Mouse (Mus musculus): ENCODE data around the gene Clmp.

Clmp gene

GRCm38 (mm10) chr9:40693026-40693425, 7.3 kb downstream of the Clmp start:
- WGBS: 56% methylated on average over 3 of the region's 3 CpGs

- 64% methylated on average over 5 of the region's 5 CpGs for WGBS
Observed at GRCm38 (mm10) chr9:40693768-40694167, 8.0 kb downstream of the Clmp start.

- 73% methylated on average over 12 of the region's 12 CpGs for WGBS
Observed at GRCm38 (mm10) chr9:40694284-40694683, 8.5 kb downstream of the Clmp start.

- WGBS: 79% methylated on average over 4 of the region's 4 CpGs
Observed at GRCm38 (mm10) chr9:40696086-40696485, 10.3 kb downstream of the Clmp start.

GRCm38 (mm10) chr9:40699194-40699593, 13.4 kb downstream of the Clmp start:
- 67% methylated on average over 3 of the region's 3 CpGs for WGBS

- WGBS: 93% methylated on average over 5 of the region's 5 CpGs
Observed at GRCm38 (mm10) chr9:40700253-40700652, 14.5 kb downstream of the Clmp start.

GRCm38 (mm10) chr9:40704364-40705276, 18.9 kb downstream of the Clmp start:
- WGBS: 51% methylated on average over 10 of the region's 10 CpGs

- 47% methylated on average over 12 of the region's 12 CpGs for WGBS
Observed at GRCm38 (mm10) chr9:40708448-40709140, 22.8 kb downstream of the Clmp start.

GRCm38 (mm10) chr9:40709141-40709537, 23.4 kb downstream of the Clmp start:
- WGBS: 77% methylated on average over 7 of the region's 7 CpGs

- 40% methylated on average over 3 of the region's 3 CpGs for WGBS
Observed at GRCm38 (mm10) chr9:40709587-40709986, 23.8 kb downstream of the Clmp start.

GRCm38 (mm10) chr9:40709991-40710390, 24.2 kb downstream of the Clmp start:
- WGBS: 41% methylated on average over 3 of the region's 3 CpGs

- 71% methylated on average over 4 of the region's 4 CpGs for WGBS
Observed at GRCm38 (mm10) chr9:40711654-40712053, 25.9 kb downstream of the Clmp start.

- 53% methylated on average over 18 of the region's 18 CpGs for WGBS
Observed at GRCm38 (mm10) chr9:40717182-40717874, 31.6 kb downstream of the Clmp start.

GRCm38 (mm10) chr9:40717875-40718185, 32.1 kb downstream of the Clmp start:
- 58% methylated on average over 7 of the region's 7 CpGs for WGBS

GRCm38 (mm10) chr9:40720881-40721280, 35.1 kb downstream of the Clmp start:
- WGBS: 58% methylated on average over 7 of the region's 7 CpGs

GRCm38 (mm10) chr9:40723311-40723772, 37.6 kb downstream of the Clmp start:
- 84% methylated on average over 2 of the region's 2 CpGs for WGBS

- WGBS: 75% methylated on average over 5 of the region's 5 CpGs
Observed at GRCm38 (mm10) chr9:40724978-40725377, 39.2 kb downstream of the Clmp start.

GRCm38 (mm10) chr9:40727140-40727823, 41.5 kb downstream of the Clmp start:
- WGBS: 84% methylated on average over 4 of the region's 4 CpGs

- WGBS: 90% methylated on average over 7 of the region's 7 CpGs
Observed at GRCm38 (mm10) chr9:40727824-40728495, 42.2 kb downstream of the Clmp start.

GRCm38 (mm10) chr9:40730302-40730700, 44.5 kb downstream of the Clmp start:
- 67% methylated on average over 12 of the region's 12 CpGs for WGBS

Data from cerebral cortex, adult 2 months (tissue).